Mouse (Mus musculus) embryonic facial prominence, embryonic 11.5 days (tissue): ENCODE results near the gene Hnrnpa1. TPM values are rescaled to one million over a fixed set of nuclear protein-coding genes. Genes with fewer than 3 reads are reported as not detected.

Experiments
- ATAC-seq: fragments of 200-750 bp; cut with Nextera tagmentation; replicated peaks from 2 replicates; pipeline ENCODE4 v1.8.0; 2017; ENCODE audit warnings: low read depth; ENCODE audit not compliant: insufficient number of reproducible peaks, low FRiP score, low TSS enrichment
- DNase-seq: peaks from one replicate; pipeline ENCODE4 v3.0.0-alpha.2; 2015; ENCODE audit warnings: low spot score
- H3K27ac ChIP-seq: fragments of 300-500 bp; sonication (generic); replicated peaks from 2 replicates; pipeline ENCODE4 v1.5.1; 2014; ENCODE audit warnings: mild to moderate bottlenecking, low read depth, low read length, control low read depth
- H3K27me3 ChIP-seq: fragments of 300-500 bp; sonication (generic); 2 replicates; pipeline ENCODE4 v1.6.1; 2014; ENCODE audit warnings: mild to moderate bottlenecking, low read length, moderate library complexity, mixed read lengths; ENCODE audit not compliant: control insufficient read depth, insufficient read depth
- H3K36me3 ChIP-seq: fragments of 300-500 bp; sonication (generic); replicated peaks from 2 replicates; pipeline ENCODE4 v1.6.1; 2014; ENCODE audit warnings: low read depth, mild to moderate bottlenecking, low read length, moderate library complexity, mixed read lengths; ENCODE audit not compliant: control insufficient read depth, insufficient read depth
- H3K4me1 ChIP-seq: fragments of 300-500 bp; sonication (generic); 2 replicates; pipeline ENCODE4 v1.6.1; 2014; ENCODE audit warnings: low read length, mixed read lengths; ENCODE audit not compliant: control insufficient read depth, insufficient read depth
- H3K4me2 ChIP-seq: fragments of 300-500 bp; sonication (generic); 2 replicates; pipeline ENCODE4 v1.6.1; 2014; ENCODE audit warnings: low read depth, mild to moderate bottlenecking, control low read depth, low read length, moderate library complexity
- H3K4me3 ChIP-seq: fragments of 300-500 bp; sonication (generic); 2 replicates; pipeline ENCODE4 v1.5.1; 2014; ENCODE audit warnings: low read depth, low read length, control low read depth
- H3K9ac ChIP-seq: fragments of 300-500 bp; sonication (generic); replicated peaks from 2 replicates; pipeline ENCODE4 v1.6.1; 2014; ENCODE audit warnings: mild to moderate bottlenecking, control low read depth, low read length
- H3K9me3 ChIP-seq: fragments of 300-500 bp; sonication (generic); replicated peaks from 2 replicates; pipeline ENCODE4 v1.6.1; 2016; ENCODE audit warnings: mild to moderate bottlenecking, low read length, inconsistent platforms, mixed read lengths; ENCODE audit not compliant: control insufficient read depth
- WGBS: fragments of 180-500 bp; shearing (Covaris S2); extraction: QIAGEN DNeasy Blood & Tissue Kit; methylation state at CpG from one replicate; pipeline ENCODE4 v1.1.7; 2014; 5-methylcytosine and 5-hydroxymethylcytosine counted together
- polyA plus RNA-seq: library from polyadenylated mRNA; unstranded; fragments of >200 nt; fragmentation: Nextera tagmentation; extraction: Ambion mirVana; gene quantifications from 2 replicates; pipeline ENCODE4 v1.2.1, GENCODE M21; 2014

The Hnrnpa1 gene
- polyA plus RNA-seq, 1 experiment from 2014 or later: 1,483 TPM

DNA sequence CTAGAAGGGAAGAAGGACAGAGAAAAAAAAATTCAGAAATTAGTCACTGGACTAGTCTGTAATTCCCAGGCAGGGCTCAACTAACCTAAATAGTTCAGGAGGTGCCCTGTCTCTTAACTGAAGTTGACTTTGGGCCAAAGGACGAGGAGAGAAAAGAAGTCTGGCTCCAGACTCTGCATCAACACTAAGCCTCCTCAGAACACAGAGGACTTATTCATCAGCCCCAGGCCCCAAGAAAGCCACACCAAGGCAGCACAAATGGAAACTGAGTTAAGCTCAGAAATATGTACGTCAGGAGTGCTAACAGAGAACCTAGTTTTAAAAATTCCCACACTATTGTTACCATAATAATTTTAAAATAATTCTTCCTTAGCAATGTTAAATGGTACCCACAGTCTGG, 26.1 kb upstream of the Hnrnpa1 start:
- DNase-seq (no peak), ATAC-seq (no peak)
- no peaks in the 10 kb centered on the region; the same call in 1 of the 2 replicates for H3K4me1 ChIP-seq
- H3K4me3 ChIP-seq: peak overlapping the region; percentile 10; the same call in 1 of the 2 replicates
- peak overlapping the region; percentile 75 for H3K27ac ChIP-seq
- no peaks in the 10 kb centered on the region for H3K9me3 ChIP-seq
- H3K27me3 ChIP-seq: no peaks in the 10 kb centered on the region
- peaks cover 3% of the 10 kb centered on the region for H3K36me3 ChIP-seq
- peak overlapping the region; percentile 32 for H3K4me2 ChIP-seq
- H3K9ac ChIP-seq: peak overlapping the region; percentile 28; the same call in 1 of the 2 replicates
- WGBS: 13% methylated on average over 2 of the region's 2 CpGs

DNA sequence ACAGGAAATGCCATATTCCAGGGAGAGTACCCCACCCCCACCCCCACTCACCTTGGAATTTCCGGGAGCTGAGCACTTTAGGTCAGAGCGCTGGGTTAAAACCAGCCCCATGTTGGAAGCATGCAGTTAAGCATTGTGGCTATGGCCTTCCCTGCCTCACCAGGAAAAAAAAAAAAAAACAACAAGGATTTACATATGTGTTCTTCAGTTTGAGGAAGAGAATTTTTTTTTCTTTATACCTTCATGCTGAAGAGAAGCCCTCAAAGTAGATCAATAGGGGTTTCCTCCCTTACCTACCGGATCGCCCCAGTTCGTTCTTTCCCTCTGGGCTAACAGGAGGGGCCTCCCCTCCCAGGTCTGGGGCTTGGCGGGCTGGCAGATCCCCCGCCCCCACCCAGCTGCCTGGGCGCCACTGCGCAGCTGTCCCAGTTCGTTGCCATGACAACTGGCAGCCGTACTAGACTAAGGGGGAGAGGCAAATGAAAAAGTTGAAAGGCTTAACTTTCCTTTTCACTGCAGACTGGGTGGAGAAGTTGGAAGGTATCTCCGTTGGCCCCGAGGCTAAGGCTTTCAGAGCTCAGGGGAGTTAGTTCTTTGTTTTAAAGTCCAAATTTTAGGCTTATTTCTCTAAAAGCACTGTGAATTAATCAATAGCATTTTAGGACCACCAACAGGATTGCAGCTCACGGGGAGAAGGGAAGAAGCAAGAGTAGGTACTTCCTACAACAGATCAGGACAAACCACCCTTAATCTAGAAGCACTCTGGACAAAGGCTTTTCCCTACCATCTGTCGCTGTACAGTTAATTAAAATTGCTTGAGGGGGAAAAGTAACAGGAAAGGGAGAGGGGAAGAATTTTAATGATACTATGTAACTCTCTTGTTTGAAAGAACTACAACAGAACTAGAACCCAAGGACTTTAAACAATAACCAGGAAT, 25.0 kb upstream of the Hnrnpa1 start:
- Histone ChIP-seq H3K9ac (peak overlapping the region; percentile 27), H3K9me3 (no peaks in the 10 kb centered on the region), H3K27ac (peak overlapping the region; percentile 81), H3K4me2 (peak overlapping the region; percentile 28), H3K4me3 (peak overlapping the region; percentile 11), H3K4me1 (no peaks in the 10 kb centered on the region; the same call in 1 of the 2 replicates), H3K36me3 (no peaks in the 10 kb centered on the region; the same call in 1 of the 2 replicates), H3K27me3 (no peaks in the 10 kb centered on the region)
- under 1% methylated on average over 15 of the region's 15 CpGs for WGBS
- DNase-seq (peak; percentile 98), ATAC-seq (peak; percentile 96)

DNA sequence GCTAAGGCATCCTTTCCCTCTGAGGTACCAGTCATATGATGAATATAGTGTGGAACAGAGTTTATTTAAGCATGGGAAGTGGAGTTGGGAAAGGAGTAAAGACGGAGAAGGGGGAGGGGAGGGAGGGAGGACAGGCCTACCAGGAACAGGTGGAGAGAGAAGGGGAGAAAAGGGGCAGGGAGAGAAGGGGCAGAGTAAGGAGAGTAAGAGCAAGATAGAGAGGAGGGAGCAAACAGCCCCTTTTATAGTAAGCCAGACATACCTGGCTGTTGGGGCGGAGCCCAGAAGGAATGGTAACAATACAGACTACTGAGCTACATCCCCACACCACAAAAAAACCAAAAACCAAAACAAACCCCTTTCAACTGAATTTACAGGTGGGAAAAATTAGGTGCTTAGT, 24.2 kb upstream of the Hnrnpa1 start:
- Histone ChIP-seq H3K9ac (0 out of 2 replicates have a peak overlapping the region, but pooled peaks have one; percentile 0), H3K36me3 (no peaks in the 10 kb centered on the region; the same call in 1 of the 2 replicates), H3K27ac (peak overlapping the region; percentile 81), H3K9me3 (no peaks in the 10 kb centered on the region), H3K4me2 (peak overlapping the region; percentile 28), H3K4me1 (no peaks in the 10 kb centered on the region; the same call in 1 of the 2 replicates), H3K27me3 (no peaks in the 10 kb centered on the region), H3K4me3 (no peak overlapping the region)
- no peak for DNase-seq
- 17% methylated on average over 2 of the region's 2 CpGs for WGBS
- 0 out of 2 replicates have a peak, but pooled peaks have one; percentile 12 for ATAC-seq

DNA sequence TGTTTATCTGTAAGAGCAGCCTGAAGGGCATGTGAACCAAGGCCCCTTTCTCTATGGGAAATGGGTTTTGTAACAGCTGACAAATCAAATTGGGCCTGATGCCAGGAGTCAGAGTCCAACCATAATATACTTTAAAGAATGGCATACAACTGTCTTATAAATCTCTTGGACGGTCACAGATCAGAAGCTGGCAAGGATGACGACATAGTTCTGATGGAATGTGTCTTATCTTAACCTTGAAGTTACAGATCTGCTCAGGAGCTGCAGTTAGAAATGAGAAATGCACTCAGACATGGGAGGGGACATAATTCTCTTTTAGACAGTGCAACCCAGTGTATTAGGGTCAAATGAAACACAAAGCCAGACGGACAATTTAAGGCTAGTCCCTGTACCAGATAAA, 19.4 kb upstream of the Hnrnpa1 start:
- no peak overlapping the region for H3K4me3 ChIP-seq
- no peak overlapping the region for H3K4me2 ChIP-seq
- WGBS: 85% methylated on average over 3 of the region's 3 CpGs
- H3K27me3 ChIP-seq: no peaks in the 10 kb centered on the region
- no peaks in the 10 kb centered on the region for H3K4me1 ChIP-seq
- no peaks in the 10 kb centered on the region for H3K9me3 ChIP-seq
- no peaks in the 10 kb centered on the region for H3K36me3 ChIP-seq
- ATAC-seq (no peak), DNase-seq (no peak)
- no peak overlapping the region for H3K27ac ChIP-seq
- no peak overlapping the region for H3K9ac ChIP-seq

DNA sequence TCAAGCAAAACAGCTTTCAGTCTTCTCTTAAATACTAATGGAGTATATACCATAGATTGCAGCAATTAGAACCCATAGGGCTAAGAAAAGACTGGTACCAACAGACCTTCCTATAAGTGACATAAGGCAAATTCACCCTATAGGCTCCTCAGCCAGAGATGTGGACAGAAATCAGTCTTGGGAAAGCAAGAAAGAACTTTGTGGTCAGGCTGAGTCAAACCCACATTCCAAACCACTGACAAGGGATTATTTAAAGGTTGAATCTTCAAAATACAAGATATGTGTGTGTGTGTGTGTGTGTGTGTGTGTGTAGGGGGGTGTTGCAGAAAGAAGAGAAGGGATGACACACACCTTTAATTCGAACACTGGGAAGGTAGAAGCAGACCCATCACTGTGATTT, 18.8 kb upstream of the Hnrnpa1 start:
- no peak overlapping the region for H3K4me3 ChIP-seq
- no peak overlapping the region for H3K9ac ChIP-seq
- ATAC-seq (no peak), DNase-seq (no peak)
- H3K36me3 ChIP-seq: no peaks in the 10 kb centered on the region
- H3K4me2 ChIP-seq: no peak overlapping the region
- no peak overlapping the region for H3K27ac ChIP-seq
- no peaks in the 10 kb centered on the region for H3K27me3 ChIP-seq
- H3K9me3 ChIP-seq: no peaks in the 10 kb centered on the region
- no peaks in the 10 kb centered on the region for H3K4me1 ChIP-seq
- WGBS: 85% methylated on average over 1 of the region's 1 CpGs

DNA sequence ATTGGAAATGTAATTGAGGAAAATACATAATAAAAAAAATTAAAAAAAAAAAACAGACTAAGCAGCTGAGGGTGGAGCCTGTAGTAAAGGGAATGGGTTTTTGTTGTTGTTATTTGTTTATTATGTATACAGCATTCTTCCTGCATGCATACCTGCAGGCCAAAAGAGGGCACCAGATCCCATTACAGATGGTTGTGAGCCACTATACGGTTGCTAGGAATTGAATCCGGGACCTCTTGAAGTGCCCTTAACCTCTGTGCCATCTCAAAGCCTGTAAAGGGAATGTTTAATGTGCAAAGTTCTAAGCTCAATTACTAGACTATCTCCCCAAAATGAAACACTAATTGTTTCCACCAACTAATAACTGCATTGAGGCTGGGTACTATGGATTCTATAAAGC, 16.1 kb upstream of the Hnrnpa1 start:
- Histone ChIP-seq H3K27ac (no peak overlapping the region), H3K9me3 (no peaks in the 10 kb centered on the region), H3K4me3 (no peak overlapping the region), H3K36me3 (no peaks in the 10 kb centered on the region), H3K27me3 (no peaks in the 10 kb centered on the region), H3K9ac (no peak overlapping the region), H3K4me2 (no peak overlapping the region), H3K4me1 (no peaks in the 10 kb centered on the region)
- WGBS: 83% methylated on average over 2 of the region's 2 CpGs
- ATAC-seq: no peak
- DNase-seq: no peak

DNA sequence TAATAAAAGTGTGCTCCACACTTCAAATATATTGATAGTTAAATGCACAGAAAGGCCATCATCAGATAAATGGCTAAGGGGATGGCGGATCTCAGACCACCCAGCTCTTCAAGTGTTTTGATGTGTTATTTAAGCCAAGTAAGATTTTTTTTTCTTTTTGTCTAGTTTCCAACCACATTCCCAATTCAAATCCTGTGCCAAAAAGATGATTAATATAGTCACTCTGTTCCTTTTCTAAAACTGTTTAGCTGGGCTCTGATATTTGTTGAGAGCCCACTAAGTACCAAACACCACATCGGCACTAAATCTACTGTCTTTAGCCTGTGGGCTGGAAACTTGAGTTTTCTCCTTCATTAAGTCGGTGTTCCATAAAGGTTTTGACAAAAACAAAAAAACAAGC, 13.2 kb upstream of the Hnrnpa1 start:
- no peaks in the 10 kb centered on the region for H3K36me3 ChIP-seq

DNA sequence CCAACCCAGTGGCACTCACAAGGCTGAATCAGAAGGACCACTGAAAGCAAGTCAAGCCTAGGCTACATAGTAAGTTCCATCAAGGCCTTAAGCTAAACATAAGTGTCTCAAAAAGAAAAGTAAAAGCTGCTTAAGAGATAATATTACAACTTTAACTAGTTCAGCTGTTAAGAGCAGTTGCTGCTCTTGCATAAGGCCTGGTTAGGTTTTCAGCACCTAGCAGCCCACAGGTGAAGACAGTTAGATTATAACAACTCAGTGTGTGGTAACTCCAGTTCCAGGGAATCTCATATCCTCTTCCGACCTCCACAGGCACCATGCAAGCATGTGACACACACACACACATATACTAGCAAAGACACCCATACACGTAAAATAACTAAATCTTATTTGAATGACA, 12.7 kb upstream of the Hnrnpa1 start:
- Histone ChIP-seq H3K36me3 (no peaks in the 10 kb centered on the region), H3K4me3 (no peak overlapping the region), H3K27ac (no peak overlapping the region), H3K9ac (no peak overlapping the region), H3K9me3 (no peaks in the 10 kb centered on the region), H3K4me1 (no peaks in the 10 kb centered on the region), H3K4me2 (no peak overlapping the region), H3K27me3 (no peaks in the 10 kb centered on the region)
- no peak for ATAC-seq
- WGBS: 89% methylated on average over 2 of the region's 2 CpGs
- no peak for DNase-seq

More for the DNA sequence above, 13.2 kb upstream of the Hnrnpa1 start:
- Histone ChIP-seq H3K4me1 (no peaks in the 10 kb centered on the region), H3K4me3 (no peak overlapping the region), H3K4me2 (no peak overlapping the region), H3K27me3 (no peaks in the 10 kb centered on the region), H3K9ac (no peak overlapping the region), H3K27ac (no peak overlapping the region), H3K9me3 (no peaks in the 10 kb centered on the region)
- WGBS: 93% methylated on average over 3 of the region's 3 CpGs
- DNase-seq (no peak), ATAC-seq (no peak)
